Mouse (Mus musculus): ENCODE data around the gene Bnip2. TPM values are rescaled to one million over a fixed set of nuclear protein-coding genes. Genes with fewer than 3 reads are reported as not detected.

The Bnip2 gene
- polyA plus RNA-seq, 1 experiment: 43.9 TPM

DNA sequence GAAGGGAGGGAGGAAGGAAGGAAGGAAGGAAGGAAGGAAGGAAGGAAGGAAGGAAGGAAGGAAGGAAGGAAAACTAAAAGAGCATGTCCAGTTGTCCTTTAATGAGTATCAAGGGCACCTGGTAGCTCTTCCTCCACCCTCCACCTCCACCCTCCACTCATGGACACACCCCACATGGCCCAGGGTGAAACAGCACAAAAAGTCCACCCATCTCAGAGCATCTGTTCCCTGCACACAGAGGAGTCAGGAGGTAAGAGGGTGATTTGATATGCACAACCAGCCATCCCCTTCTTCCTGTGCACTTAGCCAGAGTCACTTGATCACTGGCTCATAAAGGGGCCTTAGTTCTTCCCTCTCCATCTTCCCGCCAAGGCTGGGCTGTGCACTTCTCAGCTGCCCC lies 53.7 kb downstream of the Bnip2 start:
- TF ChIP-seq POLR2A (IDR thresholded peaks at IDR 0.05; ENCODE audit: extremely low read depth, insufficient read depth, low read length) (no peak), CTCF (IDR thresholded peaks at IDR 0.05; ENCODE audit: extremely low read depth, insufficient read depth, low read length) (no peak)
- no peak overlapping the region for H3K27ac ChIP-seq (ENCODE audit: insufficient read depth, low read length)
- H3K4me3 ChIP-seq (ENCODE audit: insufficient read depth, low read length): no peak overlapping the region

DNA sequence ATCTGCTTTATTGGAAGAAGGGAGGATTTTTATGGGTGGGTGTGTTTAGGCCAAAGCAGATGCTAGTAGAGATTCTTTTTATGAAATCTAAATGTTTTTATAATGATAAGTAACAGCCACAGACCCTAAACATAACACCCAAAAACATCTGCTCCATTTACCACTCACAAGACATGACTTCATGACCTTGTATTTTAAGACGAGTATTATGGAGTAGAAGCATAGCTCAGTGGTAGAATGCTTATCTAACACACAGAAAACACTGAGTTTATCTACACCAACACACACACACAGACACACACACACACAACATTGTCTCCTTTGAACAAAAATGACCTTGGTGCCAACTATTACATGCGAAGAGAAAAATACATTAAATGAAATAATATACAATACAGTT lies 55.6 kb downstream of the Bnip2 start:
- no peak for TF ChIP-seq CTCF (IDR thresholded peaks at IDR 0.05; ENCODE audit: extremely low read depth, insufficient read depth, low read length)
- no peak for TF ChIP-seq POLR2A (IDR thresholded peaks at IDR 0.05; ENCODE audit: extremely low read depth, insufficient read depth, low read length)
- no peaks in the 10 kb centered on the region for H3K4me1 ChIP-seq (ENCODE audit: control insufficient read depth, insufficient read depth, low read length)
- no peak overlapping the region for H3K27ac ChIP-seq (ENCODE audit: insufficient read depth, low read length)
- H3K4me3 ChIP-seq (ENCODE audit: insufficient read depth, low read length): no peak overlapping the region

More for the DNA sequence above, 53.7 kb downstream of the Bnip2 start:
- H3K4me1 ChIP-seq (ENCODE audit: control insufficient read depth, insufficient read depth, low read length): no peaks in the 10 kb centered on the region

DNA sequence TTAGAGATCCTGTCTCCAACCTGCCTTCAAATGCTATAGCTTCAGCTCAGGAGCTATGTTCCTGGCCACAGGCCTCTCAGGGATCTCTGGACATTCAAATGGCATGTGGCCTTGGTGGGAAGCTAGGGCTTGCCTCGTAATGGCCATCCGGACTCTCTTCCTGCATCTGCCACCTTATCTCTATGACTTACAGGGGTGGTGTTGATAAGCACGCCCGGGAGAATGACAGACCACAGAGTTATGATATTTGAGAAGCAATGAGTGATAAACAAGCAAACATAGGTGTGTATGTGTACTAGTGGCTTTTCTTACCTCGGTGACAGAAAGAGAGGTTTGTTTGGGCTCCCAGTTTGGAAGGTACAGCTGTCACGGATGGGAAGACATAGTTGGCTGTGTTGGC lies 57.0 kb downstream of the Bnip2 start:
- H3K4me1 ChIP-seq (ENCODE audit: control insufficient read depth, insufficient read depth, low read length): no peaks in the 10 kb centered on the region
- H3K4me3 ChIP-seq (ENCODE audit: insufficient read depth, low read length): no peak overlapping the region
- no peak overlapping the region for H3K27ac ChIP-seq (ENCODE audit: insufficient read depth, low read length)
- TF ChIP-seq POLR2A (IDR thresholded peaks at IDR 0.05; ENCODE audit: extremely low read depth, insufficient read depth, low read length): no peak
- no peak for TF ChIP-seq CTCF (IDR thresholded peaks at IDR 0.05; ENCODE audit: extremely low read depth, insufficient read depth, low read length)

DNA sequence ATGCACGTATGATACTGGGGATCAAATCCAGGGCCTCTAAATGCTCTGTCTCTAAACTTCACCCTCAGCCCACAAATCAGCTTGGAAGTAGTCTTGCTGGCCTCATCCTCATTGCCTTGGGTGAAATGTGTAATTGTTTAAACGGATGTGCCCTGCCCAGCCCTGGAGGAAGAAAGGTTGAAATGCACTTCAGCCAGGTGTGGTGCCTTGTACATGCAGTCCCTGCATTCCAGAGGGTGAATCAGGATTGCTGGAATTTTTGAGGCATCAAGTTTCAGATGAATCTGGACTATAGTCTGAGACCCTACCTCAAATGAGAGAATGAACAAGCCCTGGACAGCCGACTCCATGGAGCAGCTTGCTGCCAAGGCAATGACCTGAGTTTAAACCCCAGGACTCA lies 58.6 kb downstream of the Bnip2 start:
- no peak overlapping the region for H3K4me3 ChIP-seq (ENCODE audit: insufficient read depth, low read length)
- TF ChIP-seq CTCF (IDR thresholded peaks at IDR 0.05; ENCODE audit: extremely low read depth, insufficient read depth, low read length) (no peak), POLR2A (IDR thresholded peaks at IDR 0.05; ENCODE audit: extremely low read depth, insufficient read depth, low read length) (no peak)
- no peak overlapping the region for H3K27ac ChIP-seq (ENCODE audit: insufficient read depth, low read length)
- H3K4me1 ChIP-seq (ENCODE audit: control insufficient read depth, insufficient read depth, low read length): no peaks in the 10 kb centered on the region

DNA sequence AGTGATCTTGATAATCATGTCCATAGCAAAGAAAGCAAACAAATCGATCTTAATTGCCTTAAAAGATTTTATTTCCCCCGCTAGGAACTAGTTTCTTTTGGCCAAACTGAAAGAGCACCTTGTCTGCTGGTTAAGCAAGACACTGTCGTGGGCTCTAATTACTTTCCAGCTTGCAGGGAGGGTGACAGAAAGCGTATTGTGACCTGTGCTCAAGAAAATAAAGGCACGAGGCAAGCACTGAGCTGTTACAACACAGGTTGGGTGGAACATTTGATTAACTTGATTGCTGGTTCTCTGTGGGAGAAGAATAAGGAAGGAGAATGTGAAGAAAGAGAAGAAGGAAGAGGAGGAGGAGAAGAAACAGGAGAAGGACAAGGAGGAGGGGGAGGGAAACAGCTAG lies 59.0 kb downstream of the Bnip2 start:
- TF ChIP-seq POLR2A (IDR thresholded peaks at IDR 0.05; ENCODE audit: extremely low read depth, insufficient read depth, low read length) (no peak), CTCF (IDR thresholded peaks at IDR 0.05; ENCODE audit: extremely low read depth, insufficient read depth, low read length) (no peak)
- H3K27ac ChIP-seq (ENCODE audit: insufficient read depth, low read length): no peak overlapping the region
- H3K4me3 ChIP-seq (ENCODE audit: insufficient read depth, low read length): no peak overlapping the region
- no peaks in the 10 kb centered on the region for H3K4me1 ChIP-seq (ENCODE audit: control insufficient read depth, insufficient read depth, low read length)

DNA sequence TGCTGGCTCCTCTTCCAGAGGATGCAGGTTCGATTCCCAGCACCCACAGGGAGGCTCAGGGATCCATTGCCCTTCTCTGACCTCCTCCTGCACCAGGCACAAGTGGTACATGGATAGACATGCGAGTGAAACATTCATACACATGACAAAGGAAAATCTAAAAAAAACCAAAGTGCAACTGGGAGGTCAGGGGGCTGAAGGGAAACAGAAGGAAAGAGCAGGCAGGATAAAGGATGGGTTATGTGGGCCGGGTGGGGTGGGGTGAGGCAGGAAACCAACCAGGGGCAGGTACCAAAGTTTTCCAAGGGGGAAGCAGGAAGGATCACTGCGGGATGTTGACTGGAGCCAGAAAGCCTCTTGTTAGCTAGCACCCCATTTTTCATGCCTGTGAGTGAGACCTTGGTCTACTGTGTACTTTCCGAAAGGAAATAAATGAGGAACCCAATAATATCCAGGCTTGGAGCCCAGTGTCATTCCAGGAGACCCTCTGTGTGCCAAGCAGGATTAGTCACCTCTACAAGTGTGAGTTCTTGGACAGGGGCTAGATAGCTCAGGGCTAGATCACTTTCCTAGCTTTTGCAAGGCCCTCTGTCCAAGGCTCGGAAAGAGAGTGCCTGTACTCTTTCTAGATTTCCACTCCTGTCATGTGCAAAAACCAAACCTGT lies 59.6 kb downstream of the Bnip2 start:
- Histone ChIP-seq H3K4me3 (ENCODE audit: insufficient read depth, low read length) (no peak overlapping the region), H3K4me1 (ENCODE audit: control insufficient read depth, insufficient read depth, low read length) (no peaks in the 10 kb centered on the region), H3K27ac (ENCODE audit: insufficient read depth, low read length) (no peak overlapping the region)
- no peak for TF ChIP-seq POLR2A (IDR thresholded peaks at IDR 0.05; ENCODE audit: extremely low read depth, insufficient read depth, low read length)
- no peak for TF ChIP-seq CTCF (IDR thresholded peaks at IDR 0.05; ENCODE audit: extremely low read depth, insufficient read depth, low read length)

DNA sequence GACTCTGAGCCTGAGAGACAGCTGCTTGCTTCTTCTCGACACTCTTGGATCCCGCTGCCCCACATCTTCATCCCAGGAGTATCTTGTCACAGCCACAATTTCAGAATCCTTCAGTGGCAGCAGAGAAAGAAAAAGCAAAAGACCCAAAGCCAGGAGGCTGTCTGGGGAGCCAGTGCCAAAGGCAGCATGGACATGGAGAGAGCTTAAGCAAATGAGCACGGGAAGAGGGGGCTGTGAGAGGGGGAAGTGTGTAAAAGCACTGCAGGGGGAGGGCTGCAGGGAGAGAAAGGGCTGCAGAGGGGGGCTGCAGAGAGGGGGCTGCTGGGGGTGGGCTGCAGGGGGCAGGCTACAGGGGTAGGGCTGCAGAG lies 60.1 kb downstream of the Bnip2 start:
- Histone ChIP-seq H3K4me3 (ENCODE audit: insufficient read depth, low read length) (no peak overlapping the region), H3K4me1 (ENCODE audit: control insufficient read depth, insufficient read depth, low read length) (no peaks in the 10 kb centered on the region), H3K27ac (ENCODE audit: insufficient read depth, low read length) (no peak overlapping the region)
- TF ChIP-seq CTCF (IDR thresholded peaks at IDR 0.05; ENCODE audit: extremely low read depth, insufficient read depth, low read length) (no peak), POLR2A (IDR thresholded peaks at IDR 0.05; ENCODE audit: extremely low read depth, insufficient read depth, low read length) (no peak)

DNA sequence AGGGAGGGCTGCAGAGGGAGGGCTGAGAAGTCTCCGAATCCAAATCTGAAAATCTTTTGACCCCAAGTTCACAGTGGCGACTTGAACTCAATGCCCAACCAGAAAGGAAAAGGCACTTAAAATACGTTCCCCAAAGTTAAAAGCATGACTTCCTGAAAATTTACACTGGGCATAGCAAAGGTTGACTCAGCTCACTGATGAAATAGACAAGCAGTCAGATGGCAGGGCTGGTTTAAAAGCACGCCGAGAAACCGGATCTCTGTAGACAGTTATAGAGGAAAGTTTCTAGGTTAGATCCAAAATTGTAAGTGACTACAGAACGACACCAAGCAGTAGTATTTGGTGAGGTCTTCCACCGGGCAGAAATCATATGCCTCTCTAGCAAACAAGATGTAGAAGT lies 60.6 kb downstream of the Bnip2 start:
- Histone ChIP-seq H3K4me3 (ENCODE audit: insufficient read depth, low read length) (no peak overlapping the region), H3K4me1 (ENCODE audit: control insufficient read depth, insufficient read depth, low read length) (no peaks in the 10 kb centered on the region), H3K27ac (ENCODE audit: insufficient read depth, low read length) (no peak overlapping the region)
- TF ChIP-seq POLR2A (IDR thresholded peaks at IDR 0.05; ENCODE audit: extremely low read depth, insufficient read depth, low read length) (no peak), CTCF (IDR thresholded peaks at IDR 0.05; ENCODE audit: extremely low read depth, insufficient read depth, low read length) (no peak)

DNA sequence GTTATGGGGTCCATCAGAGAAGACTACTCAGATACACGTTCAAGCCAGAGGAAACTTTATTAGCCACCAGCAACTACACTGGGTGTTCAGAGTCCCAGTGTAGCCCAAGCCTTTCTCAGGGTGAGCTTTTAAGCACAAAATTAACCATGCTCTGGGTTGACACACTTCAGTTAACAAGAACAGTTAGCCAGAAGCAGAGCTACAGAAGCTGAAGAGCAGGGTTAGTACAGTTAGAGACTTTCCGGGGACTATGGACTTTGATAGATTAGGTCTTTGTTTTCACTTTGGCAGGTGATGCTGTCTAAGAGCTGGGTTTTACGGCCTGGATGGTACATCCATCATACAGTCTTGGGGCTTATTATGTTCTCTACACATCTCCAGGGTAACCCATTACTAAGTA lies 63.5 kb downstream of the Bnip2 start:
- no peaks in the 10 kb centered on the region for H3K4me1 ChIP-seq (ENCODE audit: control insufficient read depth, insufficient read depth, low read length)
- no peak for TF ChIP-seq CTCF (IDR thresholded peaks at IDR 0.05; ENCODE audit: extremely low read depth, insufficient read depth, low read length)
- TF ChIP-seq POLR2A (IDR thresholded peaks at IDR 0.05; ENCODE audit: extremely low read depth, insufficient read depth, low read length): no peak
- H3K4me3 ChIP-seq (ENCODE audit: insufficient read depth, low read length): no peak overlapping the region
- H3K27ac ChIP-seq (ENCODE audit: insufficient read depth, low read length): no peak overlapping the region

DNA sequence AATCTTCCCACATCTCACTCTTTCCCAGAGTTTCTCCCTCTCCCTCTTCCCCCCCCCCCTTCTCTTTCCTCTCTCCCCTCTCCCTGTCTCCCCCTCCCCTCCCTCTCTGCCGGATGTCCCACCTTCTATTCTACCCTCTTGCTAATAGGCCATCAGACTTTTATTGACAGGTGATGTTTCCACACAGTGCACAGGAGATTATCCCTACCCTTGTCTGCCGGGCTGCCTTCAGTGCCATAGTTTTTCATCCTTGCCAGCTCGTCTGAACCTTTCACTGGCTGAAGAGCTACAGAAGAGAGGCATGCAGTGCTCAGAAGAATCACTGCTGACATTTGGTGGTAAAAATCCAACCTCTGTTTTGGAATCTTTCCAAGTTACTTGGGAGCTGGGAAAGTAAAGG lies 64.1 kb downstream of the Bnip2 start:
- TF ChIP-seq CTCF (IDR thresholded peaks at IDR 0.05; ENCODE audit: extremely low read depth, insufficient read depth, low read length) (no peak), POLR2A (IDR thresholded peaks at IDR 0.05; ENCODE audit: extremely low read depth, insufficient read depth, low read length) (no peak)
- H3K4me1 ChIP-seq (ENCODE audit: control insufficient read depth, insufficient read depth, low read length): no peaks in the 10 kb centered on the region
- H3K27ac ChIP-seq (ENCODE audit: insufficient read depth, low read length): no peak overlapping the region
- H3K4me3 ChIP-seq (ENCODE audit: insufficient read depth, low read length): no peak overlapping the region

Other genes starting within 250 kb of the Bnip2 start
- not detected in 2 replicates for gene Foxb1, start 228.5 kb upstream of the Bnip2 start, polyA plus RNA-seq (2012; rRNA removed)
- gene Gtf2a2, start 23.1 kb downstream of the Bnip2 start, polyA plus RNA-seq (2012; rRNA removed): 65.7 and 69.4 TPM in 2 replicates
- not detected in 2 replicates for gene Gcnt3, start 48.6 kb downstream of the Bnip2 start, polyA plus RNA-seq (2012; rRNA removed)
- 135 and 144 TPM in 2 replicates for gene Fam81a, start 153.1 kb downstream of the Bnip2 start, polyA plus RNA-seq (2012; rRNA removed)
- 8.7 and 9.4 TPM in 2 replicates for gene Myo1e, start 217.9 kb downstream of the Bnip2 start, polyA plus RNA-seq (2012; rRNA removed)

All from cortical plate, adult 2 months (tissue).